Mouse (Mus musculus): ENCODE results near the gene Ndufa12.

GRCm38 (mm10) chr10:94263211-94263610, 64.7 kb downstream of the Ndufa12 start:
- no peak for TF ChIP-seq MAFK (IDR thresholded peaks at IDR 0.05; ENCODE audit: insufficient read depth, low read depth, low read length)
- no peak for TF ChIP-seq CHD2 (IDR thresholded peaks at IDR 0.05; ENCODE audit: low read depth, low read length)
- no peak for TF ChIP-seq ZNF384 (IDR thresholded peaks at IDR 0.05; ENCODE audit: low read depth, low read length)
- no peak for TF ChIP-seq HCFC1 (IDR thresholded peaks at IDR 0.05; ENCODE audit: borderline replicate concordance, insufficient read depth, low read length)
